Mouse (Mus musculus): ENCODE data around the gene Rab34.

DNA sequence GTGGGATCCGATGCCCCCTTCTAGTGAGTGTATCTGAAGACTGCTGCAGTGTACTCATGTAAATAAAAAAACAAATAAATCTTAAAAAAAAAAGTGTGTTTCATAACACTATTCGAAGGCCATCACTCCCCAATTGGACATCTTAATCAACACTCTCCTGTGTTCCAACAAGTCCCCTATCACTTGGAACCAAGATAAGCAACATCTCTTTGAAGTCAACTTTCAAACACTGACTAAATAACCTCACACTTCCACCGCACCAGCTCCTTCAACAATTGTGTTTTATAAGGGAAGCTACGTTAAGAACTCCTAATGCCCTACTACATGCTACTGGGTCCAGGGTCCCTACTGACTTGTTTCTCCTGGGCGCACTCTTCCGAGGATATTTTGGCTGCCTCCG lies 5.8 kb upstream of the Rab34 start:
- TF ChIP-seq CTCF (conservative IDR thresholded peaks at IDR 0.05; ENCODE audit: low read length) (no peak), NANOG (IDR thresholded peaks at IDR 0.05; ENCODE audit: borderline replicate concordance, low read length) (no peak), POU5F1 (IDR thresholded peaks at IDR 0.05; ENCODE audit: borderline replicate concordance, low read length) (no peak)

Measured in E14TG2a.4 (cell line).